Mouse (Mus musculus) hindbrain, embryonic 16.5 days (tissue): ENCODE results near the gene Gtf2ird1. TPM values are rescaled to one million over a fixed set of nuclear protein-coding genes. Genes with fewer than 3 reads are reported as not detected.
"Not testable (repeated sequence)": the region's sequence is repeated elsewhere in the genome, so short reads cannot be mapped to it uniquely, and the experiment has no call there.

Experiments
- ATAC-seq: fragments of 200-750 bp; cut with Nextera tagmentation; 2 replicates; pipeline ENCODE4 v1.8.0; 2017; ENCODE audit warnings: moderate TSS enrichment, moderate library complexity
- H3K27ac ChIP-seq: fragments of 300-500 bp; sonication (generic); 2 replicates; pipeline ENCODE4 v1.5.1; 2014; ENCODE audit warnings: low read depth, mild to moderate bottlenecking, control low read depth, low read length, moderate library complexity
- H3K27me3 ChIP-seq: fragments of 300-500 bp; sonication (generic); replicated peaks from 2 replicates; pipeline ENCODE4 v1.6.1; 2014; ENCODE audit warnings: low read length; ENCODE audit not compliant: control insufficient read depth, insufficient read depth
- H3K36me3 ChIP-seq: fragments of 300-500 bp; sonication (generic); 2 replicates; pipeline ENCODE4 v1.6.1; 2014; ENCODE audit warnings: mild to moderate bottlenecking, low read length, moderate library complexity, mixed read lengths; ENCODE audit not compliant: control insufficient read depth, insufficient read depth
- H3K4me1 ChIP-seq: fragments of 300-500 bp; sonication (generic); 2 replicates; pipeline ENCODE4 v1.6.1; 2014; ENCODE audit warnings: low read depth, low read length; ENCODE audit not compliant: control insufficient read depth, insufficient read depth
- H3K4me2 ChIP-seq: fragments of 300-500 bp; sonication (generic); 2 replicates; pipeline ENCODE4 v1.6.1; 2014; ENCODE audit warnings: mild to moderate bottlenecking, low read length, control low read depth, moderate library complexity
- H3K4me3 ChIP-seq: fragments of 300-500 bp; sonication (generic); 2 replicates; pipeline ENCODE4 v1.5.1; 2014; ENCODE audit warnings: mild to moderate bottlenecking, low read length, control low read depth, moderate library complexity
- H3K9ac ChIP-seq: fragments of 300-500 bp; sonication (generic); 2 replicates; pipeline ENCODE4 v1.6.1; 2014; ENCODE audit warnings: low read depth, mild to moderate bottlenecking, control low read depth, low read length, moderate library complexity
- H3K9me3 ChIP-seq: fragments of 300-500 bp; sonication (generic); 2 replicates; pipeline ENCODE4 v1.6.1; 2014; ENCODE audit warnings: mild to moderate bottlenecking, low read length, moderate library complexity; ENCODE audit not compliant: control insufficient read depth
- WGBS: fragments of 180-500 bp; shearing (Covaris S2); extraction: QIAGEN DNeasy Blood & Tissue Kit; methylation state at CpG from one replicate; pipeline ENCODE4 v1.1.7; 2014; 5-methylcytosine and 5-hydroxymethylcytosine counted together
- polyA plus RNA-seq: library from polyadenylated mRNA; unstranded; fragments of >200 nt; fragmentation: Nextera tagmentation; extraction: Ambion mirVana; gene quantifications from 2 replicates; pipeline ENCODE4 v1.2.1, GENCODE M21; 2015

Gtf2ird1 gene
- polyA plus RNA-seq, 1 experiment from 2014 or later, result 49.3 TPM

DNA sequence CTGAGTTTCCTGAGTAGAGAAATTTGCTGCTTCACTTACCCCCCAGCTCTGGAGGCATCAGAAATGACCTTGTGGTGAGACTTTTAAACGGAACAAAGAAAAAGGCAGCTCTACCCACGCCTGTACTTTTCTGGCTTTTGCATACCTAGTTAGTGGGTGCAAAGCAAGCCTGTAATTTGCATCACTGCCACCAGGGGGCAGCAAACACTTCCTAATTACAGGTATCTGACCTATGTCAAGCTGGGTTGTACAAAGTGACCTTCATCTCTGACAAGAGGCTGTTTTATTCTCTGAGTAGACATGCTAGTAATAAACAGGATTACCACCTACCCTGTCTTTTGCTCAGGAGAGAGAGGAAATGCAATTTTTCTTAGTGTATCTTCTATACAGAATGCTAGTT is 71.4 kb downstream of the Gtf2ird1 start:
- Histone ChIP-seq H3K36me3 (peaks cover 55% of the 10 kb centered on the region), H3K9me3 (no peaks in the 10 kb centered on the region), H3K4me2 (no peak overlapping the region), H3K4me3 (no peak overlapping the region), H3K4me1 (no peaks in the 10 kb centered on the region), H3K27me3 (no peaks in the 10 kb centered on the region), H3K27ac (no peak overlapping the region), H3K9ac (no peak overlapping the region)
- 69% methylated on average over 2 of the region's 2 CpGs for WGBS
- ATAC-seq, result no peak

DNA sequence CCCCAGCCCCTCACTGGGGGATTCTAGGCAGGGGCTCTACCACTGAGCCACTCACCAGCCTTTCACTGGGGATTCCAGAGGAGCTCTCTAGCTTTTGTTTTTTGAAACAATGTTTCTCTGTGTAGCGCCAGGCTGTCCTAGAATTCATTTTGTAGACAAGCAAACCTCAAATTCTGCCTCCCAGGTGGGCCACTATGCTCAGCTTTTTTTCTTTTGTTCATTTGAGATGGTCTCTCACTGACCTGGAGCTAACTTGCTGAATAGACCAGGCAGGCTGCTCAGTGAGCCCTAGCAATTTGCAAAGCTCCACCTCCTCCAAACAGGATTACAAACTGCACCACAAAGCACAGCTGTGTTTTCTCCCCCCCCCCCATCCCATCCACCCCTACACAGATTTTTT is 81.3 kb downstream of the Gtf2ird1 start:
- ATAC-seq, result no peak
- Histone ChIP-seq H3K4me3 (no peak overlapping the region), H3K9me3 (no peaks in the 10 kb centered on the region), H3K27me3 (no peaks in the 10 kb centered on the region), H3K4me2 (no peak overlapping the region), H3K36me3 (peaks cover 19% of the 10 kb centered on the region), H3K27ac (no peak overlapping the region), H3K9ac (no peak overlapping the region), H3K4me1 (no peaks in the 10 kb centered on the region)
- 50% methylated on average over 1 of the region's 1 CpGs for WGBS

GRCm38 (mm10) chr5:134374546-134374945 is 82.0 kb downstream of the Gtf2ird1 start:
- Histone ChIP-seq H3K9me3 (no peaks in the 10 kb centered on the region), H3K27ac (peak overlapping the region; percentile 36; the same call in 1 of the 2 replicates), H3K36me3 (peaks cover 18% of the 10 kb centered on the region), H3K4me1 (no peaks in the 10 kb centered on the region), H3K9ac (no peak overlapping the region), H3K27me3 (no peaks in the 10 kb centered on the region), H3K4me3 (no peak overlapping the region), H3K4me2 (no peak overlapping the region)
- ATAC-seq, result 0 out of 2 replicates have a peak, but pooled peaks have one; percentile 42

DNA sequence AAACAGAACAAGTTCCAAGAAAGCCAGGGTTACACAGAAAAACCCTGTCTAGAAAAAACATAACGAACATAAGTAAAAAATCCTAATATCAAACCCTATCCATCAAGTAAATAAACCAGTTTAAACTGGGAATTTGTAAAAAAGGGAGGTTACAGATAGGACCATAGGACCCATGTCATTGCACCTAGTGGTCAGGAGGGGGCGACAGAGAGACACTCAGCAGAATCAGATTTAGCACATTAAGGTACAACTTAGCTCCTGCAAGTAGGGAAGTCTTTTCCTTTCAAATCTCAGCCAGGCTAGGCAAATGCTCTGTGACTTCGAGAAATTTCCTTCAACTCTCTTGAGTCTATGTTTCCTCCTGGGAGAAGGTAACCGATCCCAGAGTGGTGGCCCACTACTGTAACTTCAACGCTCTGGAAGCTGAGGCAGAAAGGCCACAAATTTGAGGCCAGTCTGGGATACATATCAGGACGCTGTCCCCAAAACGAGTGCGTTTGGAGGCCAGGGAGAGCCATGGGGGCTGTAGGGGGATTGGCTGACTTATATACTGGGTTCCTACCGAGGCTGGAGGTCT is 82.5 kb downstream of the Gtf2ird1 start:
- Histone ChIP-seq H3K36me3 (peaks cover 16% of the 10 kb centered on the region), H3K9ac (no peak overlapping the region), H3K4me2 (no peak overlapping the region), H3K4me3 (no peak overlapping the region), H3K27ac (peak overlapping the region; percentile 36; the same call in 1 of the 2 replicates), H3K27me3 (no peaks in the 10 kb centered on the region), H3K9me3 (no peaks in the 10 kb centered on the region), H3K4me1 (no peaks in the 10 kb centered on the region)
- 68% methylated on average over 9 of the region's 9 CpGs for WGBS
- no peak for ATAC-seq

DNA sequence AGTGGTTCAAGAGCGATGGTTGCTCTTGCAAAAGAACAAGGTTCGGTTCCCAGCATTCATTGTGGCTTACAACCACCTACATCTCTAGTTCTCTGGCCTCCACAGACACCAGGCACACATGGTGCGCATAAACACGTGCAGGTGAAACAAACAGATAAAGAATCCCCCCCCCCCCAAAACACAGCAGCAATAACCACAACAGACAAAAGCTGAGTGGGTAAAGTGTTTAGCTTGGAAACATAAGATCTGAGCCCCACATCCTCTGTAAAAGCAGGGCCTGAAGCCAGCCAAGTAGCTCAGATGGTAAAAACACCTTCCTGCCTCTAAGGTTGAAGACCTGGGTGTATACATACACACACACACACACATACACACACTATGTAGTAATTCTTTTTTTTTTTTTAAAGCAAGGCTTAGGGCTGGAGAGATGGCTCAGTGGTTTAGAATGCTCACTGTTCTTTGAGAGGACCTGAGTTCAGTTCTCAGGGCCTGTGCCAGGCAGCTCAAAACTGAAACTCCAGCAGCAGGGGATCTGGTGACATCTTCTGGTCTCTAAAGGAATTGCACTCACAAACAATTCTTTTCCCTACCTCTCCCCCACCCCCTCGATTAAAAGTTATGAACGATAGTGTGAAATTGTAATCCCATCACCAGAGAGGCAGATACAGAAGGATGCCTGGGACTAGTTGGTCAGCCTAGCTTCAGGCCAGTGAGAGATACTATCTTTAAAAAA is 83.4 kb downstream of the Gtf2ird1 start:
- no peak for ATAC-seq
- no peaks in the 10 kb centered on the region for H3K27me3 ChIP-seq
- 91% methylated on average over 6 of the region's 6 CpGs for WGBS
- no peak overlapping the region for H3K27ac ChIP-seq
- H3K9me3 ChIP-seq, result no peaks in the 10 kb centered on the region
- no peaks in the 10 kb centered on the region for H3K4me1 ChIP-seq
- peaks cover 19% of the 10 kb centered on the region for H3K36me3 ChIP-seq
- no peak overlapping the region for H3K9ac ChIP-seq
- no peak overlapping the region for H3K4me3 ChIP-seq
- H3K4me2 ChIP-seq, result no peak overlapping the region

DNA sequence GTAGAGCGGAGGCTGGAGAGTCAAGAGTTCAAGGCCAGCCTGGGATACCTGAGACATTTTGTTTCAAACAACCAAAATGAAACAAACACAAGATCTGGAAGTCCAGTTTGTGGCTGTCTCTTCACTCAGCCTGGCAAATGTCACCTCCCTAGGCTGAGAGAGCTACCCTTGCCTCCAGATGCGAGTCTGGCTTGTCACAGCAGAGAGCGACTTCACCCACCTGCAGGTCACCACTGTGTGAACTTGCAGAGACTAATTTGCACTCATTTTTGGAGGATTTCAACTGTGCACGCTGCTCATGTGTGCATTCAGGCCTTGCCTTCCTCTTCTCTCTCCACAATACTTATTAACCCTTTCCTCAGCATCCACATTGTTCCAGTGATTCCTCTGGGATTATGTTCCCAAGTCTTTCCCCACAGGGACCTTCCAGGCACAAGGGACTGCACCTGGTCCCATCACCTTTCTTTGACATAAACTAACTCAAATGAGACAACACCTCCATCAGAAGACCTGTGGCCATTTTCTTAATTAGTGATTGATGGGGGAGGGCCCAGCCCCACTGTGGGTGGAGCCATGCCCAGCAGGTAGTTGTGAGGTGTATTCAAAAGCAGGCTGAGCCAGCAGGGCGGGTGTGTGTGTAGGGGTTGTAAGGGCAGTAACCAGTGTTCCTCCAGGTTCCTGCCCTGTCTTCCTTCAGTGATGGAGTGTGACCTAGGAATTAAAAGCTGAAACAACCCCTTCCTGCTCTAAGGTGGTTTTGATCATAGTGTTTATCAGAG is 84.8 kb downstream of the Gtf2ird1 start:
- WGBS, result 86% methylated on average over 5 of the region's 5 CpGs
- Histone ChIP-seq H3K4me1 (no peaks in the 10 kb centered on the region), H3K27ac (no peak overlapping the region), H3K9me3 (no peaks in the 10 kb centered on the region), H3K9ac (no peak overlapping the region), H3K4me2 (no peak overlapping the region), H3K4me3 (no peak overlapping the region), H3K27me3 (no peaks in the 10 kb centered on the region), H3K36me3 (peaks cover 23% of the 10 kb centered on the region)
- no peak for ATAC-seq

- Histone ChIP-seq H3K4me1 (no peaks in the 10 kb centered on the region), H3K4me3 (no peak overlapping the region), H3K27me3 (no peaks in the 10 kb centered on the region), H3K9ac (no peak overlapping the region), H3K9me3 (no peaks in the 10 kb centered on the region), H3K36me3 (peaks cover 20% of the 10 kb centered on the region), H3K4me2 (no peak overlapping the region), H3K27ac (no peak overlapping the region)
- ATAC-seq, result no peak
- 92% methylated on average over 2 of the region's 2 CpGs for WGBS
Observed at GRCm38 (mm10) chr5:134370831-134371230, 85.7 kb downstream of the Gtf2ird1 start.

DNA sequence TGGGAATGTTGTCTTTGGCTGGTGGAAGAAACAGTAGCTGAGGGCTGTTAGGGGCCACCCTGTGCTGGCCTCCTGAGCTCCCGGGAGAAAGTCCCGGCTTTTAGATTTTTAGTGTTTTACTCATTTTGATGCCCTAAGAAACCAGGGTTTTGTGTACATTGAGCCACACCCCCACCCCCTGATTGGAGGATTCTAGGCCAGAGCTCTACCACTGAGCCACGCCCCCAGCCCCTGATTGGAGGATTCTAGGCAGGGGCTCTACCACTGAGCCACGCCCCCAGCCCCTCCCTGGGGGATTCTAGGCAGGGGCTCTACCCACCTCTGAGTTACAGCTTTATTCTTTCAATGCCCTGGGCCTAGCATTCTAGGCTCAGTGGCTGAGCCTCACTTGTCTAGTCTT is 97.4 kb downstream of the Gtf2ird1 start:
- Histone ChIP-seq H3K27me3 (no peaks in the 10 kb centered on the region), H3K27ac (no peak overlapping the region), H3K4me3 (no peak overlapping the region), H3K9ac (no peak overlapping the region), H3K36me3 (peaks cover 43% of the 10 kb centered on the region), H3K4me2 (no peak overlapping the region), H3K4me1 (no peaks in the 10 kb centered on the region), H3K9me3 (no peaks in the 10 kb centered on the region)
- WGBS, result 94% methylated on average over 4 of the region's 4 CpGs
- no peak for ATAC-seq

DNA sequence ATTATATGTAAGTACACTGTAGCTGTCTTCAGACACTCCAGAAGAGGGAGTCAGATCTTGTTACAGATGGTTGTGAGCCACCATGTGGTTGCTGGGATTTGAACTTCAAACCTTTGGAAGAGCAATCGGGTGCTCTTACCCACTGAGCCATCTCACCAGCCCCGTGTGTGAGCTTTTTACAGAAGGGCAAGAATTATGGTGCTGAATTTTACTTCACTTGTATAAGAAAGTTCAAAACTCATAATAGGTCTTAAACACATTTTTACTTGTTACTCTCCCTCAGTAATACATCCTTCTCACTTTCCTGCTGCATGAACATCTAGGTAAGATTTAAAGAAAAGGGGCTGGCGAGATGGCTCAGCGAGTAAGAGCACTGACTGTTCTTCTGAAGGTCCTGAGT is 101.1 kb downstream of the Gtf2ird1 start:
- not testable (repeated sequence) for H3K4me2 ChIP-seq, H3K9ac ChIP-seq, H3K4me3 ChIP-seq, H3K4me1 ChIP-seq, ATAC-seq, H3K27ac ChIP-seq, H3K27me3 ChIP-seq, H3K9me3 ChIP-seq
- H3K36me3 ChIP-seq, result peaks cover 23% of the 10 kb centered on the region
- 94% methylated on average over 4 of the region's 4 CpGs for WGBS
